Mouse (Mus musculus) urinary bladder, postnatal 10 days (tissue): ENCODE data around the gene Eef1a1.
A peak's percentile ranks its signal among the peaks of the same experiment; 100 is the strongest.
"Not testable (repeated sequence)": the region's sequence is repeated elsewhere in the genome, so short reads cannot be mapped to it uniquely, and the experiment has no call there.

Experiments
- DNase-seq: peaks from one replicate; pipeline ENCODE4 v3.0.0; 2022; ENCODE audit warnings: low spot score

The Eef1a1 gene

DNA sequence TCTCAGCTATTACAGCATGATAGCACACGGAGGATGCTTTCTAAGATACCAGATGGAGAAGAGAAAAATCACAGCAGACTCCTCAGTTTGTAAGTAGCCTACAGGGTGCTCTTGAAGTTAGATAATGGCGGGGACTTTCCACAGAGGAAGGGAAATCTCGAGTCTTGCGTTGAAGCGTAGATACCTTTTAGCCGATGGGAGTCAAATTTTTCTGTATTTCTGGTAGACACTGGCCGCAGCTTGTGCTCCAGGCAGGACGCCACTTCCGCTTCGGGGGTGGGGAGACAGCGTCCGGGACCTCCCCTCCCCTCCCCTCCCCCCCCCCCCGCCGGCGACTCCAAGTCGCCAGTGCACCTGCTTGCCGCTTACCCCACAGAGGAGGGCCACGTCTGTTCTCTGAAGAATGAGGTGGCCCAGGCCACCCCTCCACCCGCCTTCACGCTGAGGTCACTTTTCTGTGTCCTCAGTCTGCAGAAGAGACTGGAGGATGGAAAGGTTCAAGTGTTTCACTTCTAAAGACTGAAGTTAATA is at the start of gene Eef1a1:
TSS of gene Eef1a1 (minus strand) at position 262 of the 531 bp plus-strand sequence.
- DNase-seq: no peak

DNA sequence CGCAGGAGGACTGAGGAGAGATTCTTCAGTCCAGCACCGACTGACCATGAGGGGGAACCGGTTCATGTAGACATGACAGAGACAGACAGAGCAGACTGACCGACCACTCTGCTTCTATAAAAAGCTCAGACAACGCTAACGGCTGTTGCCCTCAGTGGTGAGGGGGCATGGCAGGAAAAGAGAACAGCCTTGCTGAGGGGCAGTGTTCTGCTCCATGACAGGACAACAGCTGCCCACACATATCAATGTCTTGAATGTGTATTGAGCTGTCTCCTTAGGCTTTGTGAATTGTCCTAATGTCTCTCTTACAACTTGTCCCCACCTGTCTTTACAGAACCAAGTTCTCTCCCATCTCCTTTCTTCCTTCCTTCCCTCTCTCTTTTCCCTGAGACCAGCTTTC is 49.5 kb upstream of the Eef1a1 start:
- DNase-seq: no peak

DNA sequence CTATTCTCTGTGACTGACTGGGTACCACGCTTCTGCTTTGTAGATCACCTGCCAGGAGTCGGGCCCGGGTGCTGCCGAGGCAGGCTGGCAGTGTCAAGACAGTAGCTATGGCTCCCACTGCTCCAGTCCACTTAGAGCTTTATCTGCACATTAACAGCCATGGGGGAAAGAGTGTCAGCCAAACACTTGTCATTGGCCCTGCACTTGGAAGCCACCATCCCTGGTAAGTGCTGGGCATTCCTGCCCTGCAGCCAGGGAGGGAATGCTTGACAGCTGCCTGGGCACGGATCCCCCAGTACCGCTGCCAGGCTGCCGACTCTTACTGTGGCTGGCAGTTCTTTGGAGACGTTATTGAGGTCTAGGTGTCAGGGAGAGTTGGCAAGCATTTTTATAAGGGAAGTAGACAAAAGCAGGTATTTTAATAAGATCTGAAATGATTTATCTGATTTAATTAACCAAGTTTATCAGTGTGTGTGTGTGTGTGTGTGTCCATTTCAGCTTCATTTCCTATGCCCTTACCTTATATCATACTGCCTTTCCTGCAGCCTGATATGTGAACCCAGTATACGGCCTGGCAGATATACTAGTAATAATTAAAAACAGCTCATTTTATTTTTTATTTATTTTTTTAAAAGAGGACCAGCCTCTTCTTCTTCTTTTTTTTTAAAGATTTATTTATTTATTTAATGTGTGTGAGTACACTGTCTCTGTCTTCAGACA is 48.4 kb upstream of the Eef1a1 start:
- DNase-seq: no peak

DNA sequence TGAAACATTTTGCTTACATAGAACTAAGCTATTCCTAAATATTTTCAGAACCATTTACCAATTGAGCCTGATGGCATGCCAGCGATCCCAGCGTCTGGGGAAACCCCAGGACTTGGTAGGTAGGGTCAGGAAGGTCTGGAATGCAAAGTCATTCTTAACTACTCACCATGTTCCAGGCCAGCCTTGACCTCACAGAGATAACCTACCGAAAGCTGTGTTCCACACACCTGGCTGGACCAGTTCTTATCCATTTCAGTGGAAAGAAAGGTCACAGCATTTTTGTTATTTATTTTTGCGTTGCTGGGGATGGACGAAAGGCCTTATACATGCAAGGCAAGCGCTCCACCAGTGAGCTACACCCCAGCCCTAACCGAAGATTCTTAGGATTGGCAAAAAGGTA is 45.7 kb upstream of the Eef1a1 start:
- DNase-seq: no peak

DNA sequence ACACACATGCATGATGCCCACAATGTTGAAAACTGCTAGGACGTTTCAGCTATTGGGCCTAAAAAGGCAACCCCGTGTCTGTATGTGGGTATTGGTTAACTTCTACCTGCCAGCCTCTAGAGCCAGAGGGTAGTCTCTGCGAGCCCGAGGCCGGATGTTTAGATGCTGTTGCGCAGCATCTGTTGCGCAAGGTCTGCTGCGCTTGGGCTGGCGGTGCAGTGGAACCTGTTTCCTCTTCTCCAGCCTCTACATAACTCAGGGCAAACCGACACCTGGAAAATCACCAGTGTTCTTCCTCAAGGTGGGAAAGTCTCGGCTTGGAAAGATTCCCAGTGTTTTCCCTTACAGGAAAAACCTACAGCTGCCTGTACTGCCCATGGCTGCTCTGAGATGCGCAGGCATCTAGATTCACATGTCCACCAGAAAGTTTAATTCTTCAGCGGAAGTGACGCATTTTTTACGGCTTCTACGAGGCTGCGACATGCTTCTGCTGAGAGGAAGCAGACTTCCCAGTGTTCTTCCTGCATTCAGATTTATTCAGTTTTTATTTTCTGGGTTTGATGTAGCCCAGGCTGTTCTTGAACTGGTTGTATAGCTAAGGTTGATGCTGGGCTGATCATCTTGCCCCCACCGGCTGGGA is 44.5 kb upstream of the Eef1a1 start:
- DNase-seq: no peak

DNA sequence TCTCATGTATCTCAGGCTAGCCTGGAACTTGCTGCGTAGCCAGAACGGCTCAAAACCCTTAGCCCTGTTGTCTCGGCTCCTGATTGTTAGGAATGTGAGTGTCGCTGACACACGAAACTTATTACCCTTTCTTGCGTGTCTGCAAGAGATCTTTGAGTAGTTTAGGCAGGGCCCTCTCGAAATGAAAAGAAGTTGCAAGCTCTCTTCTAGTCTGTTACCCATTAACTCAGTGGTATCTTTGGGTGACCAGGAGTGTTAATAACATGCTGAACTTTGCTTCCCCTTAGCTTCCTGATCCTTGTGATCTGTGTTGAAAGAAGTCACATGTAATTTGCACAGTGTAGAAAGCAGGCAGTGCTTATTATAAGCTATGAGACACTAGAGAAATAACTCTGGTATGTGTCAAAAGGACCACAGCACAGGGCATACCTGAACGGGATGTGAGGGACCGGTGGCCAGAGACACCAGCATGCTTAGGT is 43.4 kb upstream of the Eef1a1 start:
- DNase-seq: no peak

DNA sequence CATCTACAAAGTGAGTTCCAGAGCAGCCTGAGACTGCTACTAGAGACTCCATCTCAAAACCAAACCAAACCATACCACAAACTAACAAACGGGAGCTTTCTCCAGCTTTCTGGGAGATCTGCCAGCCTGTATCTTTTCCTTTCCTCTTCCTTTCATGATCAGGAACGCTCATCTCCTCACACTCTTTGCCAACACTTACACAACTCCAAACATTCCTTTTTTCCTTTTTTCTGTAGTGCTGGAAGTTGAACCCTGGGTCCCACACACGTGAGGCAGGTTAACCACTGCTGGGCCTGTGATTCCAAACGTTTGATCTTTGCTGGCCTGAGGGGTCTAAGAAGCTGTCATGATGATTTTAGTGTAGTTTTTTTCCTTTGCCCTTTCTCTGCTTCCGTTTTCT is 42.9 kb upstream of the Eef1a1 start:
- DNase-seq: no peak

DNA sequence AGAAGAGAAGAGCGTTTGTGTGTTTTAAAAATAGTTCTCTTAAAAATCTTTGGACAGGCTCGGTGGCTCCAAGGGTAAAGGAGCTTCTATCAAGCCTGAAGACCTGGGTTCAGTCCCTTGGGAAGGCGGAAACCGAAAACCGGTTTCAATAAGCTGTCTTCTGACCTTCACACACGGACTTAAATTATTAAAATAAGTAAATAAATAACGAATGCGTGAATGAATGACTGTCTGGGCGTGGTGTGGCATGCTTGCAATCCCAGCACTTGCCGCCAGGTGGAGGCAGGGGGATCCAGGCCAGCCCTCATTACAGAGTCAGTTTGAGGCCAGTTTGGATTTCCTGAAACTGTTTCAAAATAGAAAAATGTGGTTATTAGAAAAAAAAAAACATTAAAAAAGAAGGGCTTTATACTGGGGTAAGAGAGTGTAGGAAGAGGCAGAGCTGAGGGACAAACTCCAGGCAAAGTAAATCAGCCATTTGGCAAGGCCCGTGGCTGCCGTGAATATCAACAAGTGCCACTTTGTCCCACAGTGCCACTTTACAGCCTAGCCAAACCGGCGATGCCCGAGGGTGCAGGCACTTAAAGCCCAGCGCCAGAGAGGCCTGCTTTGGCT is 38.9 kb upstream of the Eef1a1 start:
- DNase-seq: peak; percentile 44

DNA sequence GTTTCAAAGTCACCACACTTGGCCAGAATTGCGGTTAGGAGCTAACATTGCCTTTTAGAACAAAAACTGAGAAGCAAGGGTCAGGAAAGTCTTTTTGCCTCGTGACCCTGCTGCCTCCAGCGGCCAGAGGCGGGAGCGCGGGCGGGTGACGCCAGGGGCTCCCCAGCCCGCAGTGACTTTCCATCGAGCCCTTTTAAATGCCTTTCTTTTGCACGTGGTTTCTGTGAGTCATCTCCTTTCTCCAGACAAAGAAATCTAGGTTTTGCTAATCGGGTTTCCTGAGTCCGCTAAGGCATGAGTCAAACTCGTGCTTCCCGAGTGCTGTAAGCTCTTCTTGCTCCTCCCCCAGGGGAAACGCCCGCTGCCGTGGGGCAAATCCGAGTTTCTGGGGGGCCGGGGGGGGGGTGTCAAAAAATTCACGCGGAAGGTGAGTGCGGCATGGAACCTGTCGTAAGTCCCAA is 38.4 kb upstream of the Eef1a1 start:
- peak; percentile 37 for DNase-seq

DNA sequence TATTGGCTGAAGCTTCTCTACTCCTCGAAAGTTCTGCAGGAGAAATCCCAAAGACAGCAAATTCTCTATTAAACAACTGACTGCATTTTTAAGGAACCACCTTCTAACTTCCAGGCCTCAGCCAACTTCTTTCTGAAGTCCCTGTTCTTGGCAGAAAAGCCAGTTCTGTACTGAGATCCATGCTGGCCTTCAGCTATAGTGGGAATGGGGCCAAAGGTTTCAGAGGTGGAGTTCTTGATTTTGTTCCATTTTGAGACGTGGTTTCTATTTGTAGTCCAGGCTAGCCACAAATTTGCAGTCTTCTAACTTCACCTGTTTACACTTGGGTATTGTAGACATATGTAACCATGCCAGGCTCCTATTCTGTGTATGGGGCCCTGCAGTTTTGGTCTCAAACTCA is 37.3 kb upstream of the Eef1a1 start:
- no peak for DNase-seq

DNA sequence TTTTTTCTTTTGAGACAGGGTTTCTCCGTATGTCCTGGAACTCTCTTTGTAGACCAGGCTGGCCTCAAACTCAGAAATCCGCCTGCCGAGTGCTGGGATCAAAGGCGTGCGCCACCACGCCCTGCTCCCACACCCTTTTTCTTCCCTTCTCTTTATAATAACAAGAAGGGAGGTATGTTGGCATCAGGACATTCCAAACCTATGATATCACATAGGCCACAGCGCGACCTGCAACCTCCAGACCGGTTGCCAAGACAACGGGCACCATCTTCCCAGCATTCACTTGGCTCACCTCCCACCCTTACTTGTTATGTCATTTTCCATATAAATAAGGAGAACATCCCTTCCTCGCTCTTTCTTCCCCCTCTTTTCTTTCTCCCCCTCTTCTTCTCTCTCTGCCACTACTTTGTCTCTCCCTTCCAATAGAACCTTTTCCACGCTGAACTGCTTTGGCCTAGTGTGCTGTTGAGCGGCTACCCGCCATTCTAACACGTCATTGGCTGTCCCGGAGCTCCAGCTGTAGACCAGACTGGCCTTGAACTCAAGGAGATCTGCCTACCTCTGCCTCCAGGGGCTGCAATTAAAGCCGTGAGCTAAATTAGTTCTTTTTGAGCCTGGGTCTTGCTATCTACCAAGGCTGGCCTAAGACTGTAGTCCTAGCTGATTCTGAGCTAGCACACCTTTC is 36.6 kb upstream of the Eef1a1 start:
- no peak for DNase-seq

DNA sequence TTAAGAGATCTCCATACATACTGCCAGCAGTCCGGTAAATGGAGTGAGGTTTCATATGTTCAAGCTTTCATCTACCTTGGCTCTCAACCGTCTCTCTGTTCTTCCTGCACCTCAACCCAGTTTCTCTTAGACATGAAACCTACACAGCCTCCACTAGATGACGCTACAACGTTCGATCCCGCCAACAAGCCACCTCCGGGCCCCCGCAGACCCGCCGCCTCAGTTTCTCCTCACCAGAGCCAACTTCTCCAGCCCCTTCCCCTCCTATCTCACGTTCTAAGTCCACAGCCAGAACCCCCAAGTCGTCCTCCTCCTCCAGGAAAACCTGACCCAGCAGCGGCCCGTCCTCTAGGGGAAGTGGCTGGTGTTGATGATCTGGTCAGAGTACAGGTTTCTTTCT is 32.7 kb upstream of the Eef1a1 start:
- DNase-seq: no peak

DNA sequence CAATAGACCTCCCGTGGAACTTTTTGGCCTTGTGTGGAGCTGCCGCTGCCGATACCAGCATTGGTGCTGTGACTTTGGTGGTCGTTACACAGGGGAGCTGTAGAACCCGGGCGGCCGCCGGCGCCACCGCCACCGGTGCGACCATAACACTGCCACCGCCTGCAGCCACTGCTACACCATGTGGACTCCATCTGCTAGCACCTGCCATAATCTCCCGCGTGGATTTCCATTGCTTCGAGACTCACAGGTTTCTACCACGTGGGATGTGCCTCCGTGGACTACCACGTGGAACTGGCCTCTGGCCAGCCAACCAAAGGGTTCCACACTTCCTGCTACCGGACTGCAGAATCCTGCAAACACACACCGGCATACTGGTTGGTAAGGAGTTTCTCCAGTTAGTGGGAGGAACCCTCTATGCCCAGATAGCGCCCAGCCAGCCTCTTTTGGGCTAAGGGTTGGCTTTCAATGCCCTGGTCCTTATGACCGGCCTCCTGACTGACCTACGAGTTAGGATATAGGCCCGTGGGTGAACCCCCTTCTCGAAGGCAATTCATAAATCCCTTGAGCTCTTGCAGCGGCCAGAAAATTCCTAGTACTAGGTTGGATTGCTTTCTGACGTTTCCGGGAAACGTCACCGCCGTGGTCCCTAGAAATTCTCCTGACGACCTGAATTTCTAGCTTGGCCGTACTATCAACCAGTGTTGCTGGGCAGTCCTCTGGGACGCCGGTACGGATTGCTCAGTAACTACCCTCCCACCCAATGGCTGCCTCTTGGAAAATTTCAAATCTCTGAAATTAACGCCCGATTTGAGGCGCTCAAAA is 32.0 kb upstream of the Eef1a1 start:
- no peak for DNase-seq

DNA sequence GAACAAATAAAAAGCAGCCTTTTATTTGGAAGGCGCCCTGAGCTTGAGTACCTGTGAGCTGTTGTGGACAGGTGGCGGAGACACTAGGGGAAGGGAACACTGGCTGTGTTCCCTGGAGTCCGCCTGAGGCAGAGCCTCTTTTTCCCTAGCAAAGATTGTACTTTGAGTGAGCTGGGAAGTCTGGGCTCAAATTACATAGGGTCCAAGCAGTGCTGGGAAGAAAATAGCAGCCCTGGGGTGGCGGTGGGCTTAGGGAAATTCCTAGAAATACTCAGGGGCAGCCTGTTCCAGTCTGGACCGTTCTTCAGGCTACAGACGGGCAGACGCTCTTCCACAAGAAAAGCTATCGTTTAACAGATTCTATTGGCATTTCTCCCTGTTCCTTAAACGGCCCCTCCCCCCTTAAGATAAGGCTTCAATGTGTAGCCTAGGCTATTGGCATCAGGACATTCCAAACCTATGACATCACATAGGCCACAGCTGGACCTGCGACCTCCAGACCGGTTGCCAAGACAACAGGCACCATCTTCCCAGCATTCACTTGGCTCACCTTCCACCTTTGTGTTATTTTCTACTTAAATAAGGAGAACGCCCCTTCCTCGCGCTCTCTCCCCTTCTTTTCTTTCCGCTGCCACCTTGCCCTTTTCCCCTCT is 31.3 kb upstream of the Eef1a1 start:
- DNase-seq: no peak

DNA sequence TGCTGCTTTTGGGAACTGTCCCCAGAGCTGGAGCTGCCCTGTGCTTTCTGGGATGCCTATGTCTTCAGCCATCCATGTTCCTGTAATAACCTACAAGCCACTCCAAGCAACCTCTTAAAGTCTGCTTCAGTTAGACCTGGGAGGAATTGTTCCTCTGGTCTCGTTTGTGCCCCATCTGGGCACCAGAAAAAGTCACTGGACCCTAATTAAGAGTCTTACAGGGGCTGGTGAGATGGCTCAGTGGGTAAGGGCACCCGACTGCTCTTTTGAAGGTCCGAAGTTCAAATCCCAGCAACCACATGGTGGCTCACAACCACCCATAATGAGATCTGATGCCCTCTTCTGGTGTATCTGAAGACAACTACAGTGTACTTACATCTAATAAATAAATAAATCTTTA is 28.3 kb upstream of the Eef1a1 start:
- not testable (repeated sequence) for DNase-seq

DNA sequence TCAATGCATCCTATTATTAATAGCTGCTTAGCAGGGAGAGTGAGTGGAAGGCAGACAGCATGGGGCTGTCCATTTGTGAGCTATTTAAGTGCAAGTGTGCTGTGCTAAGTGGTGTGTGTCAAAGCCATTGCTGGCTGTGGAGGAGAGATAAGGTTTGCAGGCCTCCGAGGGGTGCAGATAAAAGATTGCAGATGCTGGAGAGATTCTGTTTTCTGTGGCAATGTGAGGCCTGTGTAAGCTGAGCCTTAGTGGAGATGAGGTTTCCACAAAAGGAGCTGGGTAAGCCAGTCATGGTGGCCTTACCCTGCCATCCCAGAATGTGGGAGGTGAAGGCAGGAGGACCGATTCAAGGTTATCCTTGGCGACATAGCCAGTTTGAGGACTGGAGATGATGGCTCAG is 27.2 kb upstream of the Eef1a1 start:
- no peak for DNase-seq

DNA sequence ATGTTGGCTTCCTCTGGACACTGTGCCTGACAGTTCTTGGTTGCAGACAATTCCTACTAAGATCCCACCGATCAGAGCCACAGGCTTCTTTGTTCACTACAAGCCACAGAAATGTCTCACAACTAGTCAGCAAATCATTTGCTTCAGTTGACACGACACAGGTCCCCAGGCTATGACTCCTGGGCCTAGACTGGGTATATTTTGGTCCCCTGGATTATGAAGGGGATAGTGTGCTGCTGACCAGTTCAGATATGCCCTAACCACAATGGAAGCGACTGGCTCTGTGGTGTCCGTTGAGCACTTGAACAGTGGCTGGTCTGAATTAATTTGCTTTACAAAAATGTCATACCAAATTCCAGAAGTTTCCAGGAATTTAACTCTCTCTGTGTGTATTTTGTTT is 25.7 kb upstream of the Eef1a1 start:
- DNase-seq: no peak

DNA sequence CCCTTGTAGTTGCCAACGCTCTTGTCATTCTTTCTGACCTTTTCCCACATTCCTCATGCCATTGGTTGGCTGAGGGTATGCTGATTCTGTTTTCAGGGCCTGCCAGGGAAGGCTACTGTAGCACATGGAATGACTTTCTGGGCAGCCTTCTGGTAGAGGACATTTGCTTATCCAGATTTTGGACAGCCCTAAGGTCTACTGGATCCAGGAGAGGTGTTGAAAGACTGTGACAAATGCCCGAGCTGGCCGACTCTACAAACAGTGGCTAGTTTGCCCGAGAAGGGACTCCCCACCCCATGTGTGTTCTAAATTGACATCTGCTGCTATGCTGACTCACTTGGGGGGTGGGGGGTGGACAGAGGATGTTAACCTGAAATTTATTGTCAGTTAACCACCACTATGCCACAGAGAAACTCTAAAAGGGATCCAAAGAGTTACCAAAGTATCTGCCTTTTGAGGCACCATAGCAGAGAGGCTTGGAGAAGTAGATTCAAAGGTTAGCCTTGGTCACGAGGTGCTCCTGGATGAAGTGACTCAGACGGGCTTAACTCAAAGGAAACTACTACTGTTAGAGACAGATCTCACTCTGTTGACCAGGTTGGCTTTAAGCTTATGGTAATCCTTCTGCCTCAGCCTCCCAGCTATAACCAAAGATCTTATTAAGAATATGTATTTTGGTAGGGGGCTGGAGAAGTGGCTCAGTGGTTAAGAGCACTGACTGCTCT is 25.0 kb upstream of the Eef1a1 start:
- no peak for DNase-seq

DNA sequence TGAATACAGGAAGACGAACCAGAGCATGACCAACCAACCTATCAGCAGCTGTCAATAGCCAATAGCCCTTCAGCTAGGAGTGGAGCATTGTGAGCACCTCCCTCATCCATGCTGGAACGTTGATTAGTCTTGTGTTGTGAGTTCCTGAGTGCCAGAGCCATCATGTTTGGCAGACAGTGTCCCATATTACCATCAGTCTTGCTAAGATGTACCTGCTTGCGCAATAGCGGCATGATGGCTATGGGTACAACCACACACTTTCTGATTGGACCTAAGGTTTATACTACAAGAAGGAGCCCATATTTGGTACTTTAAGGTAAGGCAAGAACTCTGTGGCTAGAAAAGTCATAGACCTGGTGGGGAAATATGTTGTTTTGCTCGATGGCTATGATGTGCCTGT is 22.8 kb upstream of the Eef1a1 start:
- no peak for DNase-seq

DNA sequence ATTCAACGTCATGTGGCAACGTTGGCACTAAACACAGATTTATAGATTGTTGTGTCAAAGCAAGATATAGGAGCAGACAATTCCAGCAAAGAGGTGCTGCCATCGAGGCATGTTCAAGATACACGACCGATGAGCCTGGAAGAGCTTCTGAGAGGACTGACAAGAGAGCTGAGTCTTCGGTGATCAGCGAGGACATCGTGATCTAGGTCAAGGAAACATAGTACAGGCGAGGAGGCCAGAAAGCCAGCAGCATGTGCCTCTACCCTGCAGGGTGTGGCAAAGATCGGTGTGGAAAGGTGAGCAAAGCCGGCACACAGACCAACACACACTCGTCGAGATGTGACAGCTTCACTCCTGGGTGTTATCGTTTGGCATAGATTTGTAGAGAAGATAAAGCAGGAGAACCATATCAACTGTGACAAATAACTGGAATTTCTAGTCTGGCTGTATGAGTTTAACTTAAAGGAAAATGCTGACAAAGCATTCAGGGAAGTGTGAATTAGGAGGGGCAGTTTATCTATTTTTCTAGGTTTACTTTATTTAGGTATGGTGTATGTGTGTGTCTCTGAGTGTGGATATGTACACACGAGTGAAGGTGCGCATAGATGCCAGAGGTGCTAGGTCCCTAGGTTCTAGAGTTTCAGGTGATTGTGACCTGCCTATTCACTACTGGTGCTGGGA is 19.3 kb upstream of the Eef1a1 start:
- no peak for DNase-seq
